Mouse (Mus musculus) intestine, postnatal 0 days (tissue): ENCODE results near the gene Tmem121. TPM values are rescaled to one million over a fixed set of nuclear protein-coding genes. Genes with fewer than 3 reads are reported as not detected.

Experiments used
- ATAC-seq: fragments of 200-750 bp; cut with Nextera tagmentation; 2 replicates; pipeline ENCODE4 v1.8.0; 2017; ENCODE audit warnings: mild to moderate bottlenecking, moderate TSS enrichment, moderate library complexity
- H3K27ac ChIP-seq: fragments of 300-500 bp; sonication (generic); 2 replicates; pipeline ENCODE4 v1.5.1; 2014; ENCODE audit warnings: mild to moderate bottlenecking, low read depth, low read length, moderate library complexity
- H3K27me3 ChIP-seq: fragments of 300-500 bp; sonication (generic); replicated peaks from 2 replicates; pipeline ENCODE4 v1.6.1; 2014; ENCODE audit warnings: low read length, mixed read lengths; ENCODE audit not compliant: control insufficient read depth, insufficient read depth
- H3K36me3 ChIP-seq: fragments of 300-500 bp; sonication (generic); 2 replicates; pipeline ENCODE4 v1.6.1; 2014; ENCODE audit warnings: mild to moderate bottlenecking, moderate library complexity; ENCODE audit not compliant: control insufficient read depth, insufficient read depth
- H3K4me1 ChIP-seq: fragments of 300-500 bp; sonication (generic); replicated peaks from 2 replicates; pipeline ENCODE4 v1.6.1; 2014; ENCODE audit warnings: antibody characterized with exemption, low read length, mixed read lengths; ENCODE audit not compliant: control insufficient read depth, insufficient read depth
- H3K4me2 ChIP-seq: fragments of 300-500 bp; sonication (generic); replicated peaks from 2 replicates; pipeline ENCODE4 v1.6.1; 2014; ENCODE audit warnings: low read depth, mild to moderate bottlenecking, moderate library complexity
- H3K4me3 ChIP-seq: fragments of 300-500 bp; sonication (generic); 2 replicates; pipeline ENCODE4 v1.5.1; 2014; ENCODE audit warnings: low read depth, low read length
- H3K9ac ChIP-seq: fragments of 300-500 bp; sonication (generic); 2 replicates; pipeline ENCODE4 v1.6.1; 2014; ENCODE audit warnings: mild to moderate bottlenecking, low read depth, low read length
- H3K9me3 ChIP-seq: fragments of 300-500 bp; sonication (generic); 2 replicates; pipeline ENCODE4 v1.6.1; 2016; ENCODE audit warnings: mixed run types; ENCODE audit not compliant: control insufficient read depth
- CTCF ChIP-seq: sonication (generic); IDR thresholded peaks from 2 replicates; pipeline ENCODE4 v1.5.1; 2016; ENCODE audit warnings: low read depth, mild to moderate bottlenecking, control low read depth, antibody characterized with exemption, moderate library complexity
- WGBS: fragments of 180-500 bp; shearing (Covaris S2); extraction: QIAGEN DNeasy Blood & Tissue Kit; methylation state at CpG from one replicate; pipeline ENCODE4 v1.1.7; 2014; 5-methylcytosine and 5-hydroxymethylcytosine counted together
- polyA plus RNA-seq: library from polyadenylated mRNA; unstranded; fragments of >200 nt; fragmentation: Nextera tagmentation; extraction: Ambion mirVana; gene quantifications from 2 replicates; pipeline ENCODE4 v1.2.1, GENCODE M21; 2015

The Tmem121 gene
- polyA plus RNA-seq, 1 experiment from 2014 or later: 3.4 TPM

DNA sequence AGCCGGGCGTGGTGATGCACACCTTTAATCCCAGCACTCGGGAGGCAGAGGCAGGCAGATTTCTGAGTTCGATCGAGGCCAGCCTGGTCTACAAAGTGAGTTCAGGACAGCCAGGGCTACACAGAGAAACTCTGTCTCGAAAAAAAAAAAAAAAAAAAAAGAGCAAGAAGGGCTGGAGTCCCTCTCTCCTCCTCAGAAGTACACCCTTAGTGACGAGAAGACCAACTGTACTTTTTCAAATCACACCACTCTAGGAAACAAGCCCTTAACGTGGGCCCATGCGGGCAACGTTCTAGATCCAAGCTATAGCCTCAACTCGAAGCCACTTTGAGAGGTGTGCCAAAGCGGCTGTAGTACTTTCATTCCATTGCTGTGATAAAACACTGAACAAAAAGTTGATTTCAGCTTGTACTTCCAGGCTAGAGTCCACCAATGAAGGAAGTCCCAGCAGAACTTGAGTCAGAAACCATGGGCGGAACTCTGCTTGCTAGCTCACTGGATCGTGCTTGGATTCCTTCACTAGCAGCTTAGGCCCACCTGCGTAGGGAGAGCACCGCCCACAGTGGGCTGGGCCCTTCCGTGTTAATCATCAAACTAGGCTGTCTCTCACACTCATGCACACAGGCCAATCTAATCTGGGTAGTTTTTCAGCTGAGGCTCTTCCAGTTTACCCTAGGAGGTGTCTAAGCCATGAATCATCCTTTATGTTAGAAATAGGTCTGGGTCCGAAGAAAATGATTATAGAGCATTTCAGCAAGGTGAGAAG lies 8.6 kb upstream of the Tmem121 start:
- TF ChIP-seq CTCF: no peak
- H3K9ac ChIP-seq: no peak overlapping the region
- ATAC-seq: no peak
- no peaks in the 10 kb centered on the region for H3K27me3 ChIP-seq
- no peak overlapping the region for H3K4me3 ChIP-seq
- H3K9me3 ChIP-seq: no peaks in the 10 kb centered on the region
- H3K36me3 ChIP-seq: no peaks in the 10 kb centered on the region
- no peak overlapping the region for H3K4me2 ChIP-seq
- H3K4me1 ChIP-seq: no peaks in the 10 kb centered on the region
- WGBS: 80% methylated on average over 18 of the region's 18 CpGs
- no peak overlapping the region for H3K27ac ChIP-seq

- Histone ChIP-seq H3K9me3 (no peaks in the 10 kb centered on the region), H3K9ac (no peak overlapping the region), H3K36me3 (no peaks in the 10 kb centered on the region), H3K27ac (no peak overlapping the region), H3K4me2 (no peak overlapping the region), H3K4me3 (no peak overlapping the region), H3K27me3 (peaks cover 16% of the 10 kb centered on the region), H3K4me1 (0 out of 2 replicates have a peak, but pooled peaks cover under 1% of the 10 kb centered on the region)
- WGBS: 31% methylated on average over 4 of the region's 4 CpGs
- TF ChIP-seq CTCF: no peak
- ATAC-seq: no peak
These were observed 4.7 kb upstream of the Tmem121 start for GRCm38 (mm10) chr12:113181020-113181419.

GRCm38 (mm10) chr12:113184945-113185344 lies 785 bp upstream of the Tmem121 start:
- no peak for TF ChIP-seq CTCF
- ATAC-seq: no peak
- WGBS: 63% methylated on average over 5 of the region's 5 CpGs
- no peak overlapping the region for H3K4me3 ChIP-seq
- no peaks in the 10 kb centered on the region for H3K36me3 ChIP-seq
- no peak overlapping the region for H3K4me2 ChIP-seq
- no peaks in the 10 kb centered on the region for H3K9me3 ChIP-seq
- H3K27ac ChIP-seq: no peak overlapping the region
- 0 out of 2 replicates have a peak, but pooled peaks cover 4% of the 10 kb centered on the region for H3K4me1 ChIP-seq
- H3K9ac ChIP-seq: no peak overlapping the region
- peaks cover 40% of the 10 kb centered on the region for H3K27me3 ChIP-seq

- H3K4me1 ChIP-seq: 0 out of 2 replicates have a peak, but pooled peaks cover 4% of the 10 kb centered on the region
- peak overlapping the region; percentile 81 for H3K4me2 ChIP-seq
- WGBS: 51% methylated on average over 12 of the region's 12 CpGs
- H3K27me3 ChIP-seq: peaks cover 40% of the 10 kb centered on the region
- no peak for TF ChIP-seq CTCF
- H3K27ac ChIP-seq: no peak overlapping the region
- H3K36me3 ChIP-seq: no peaks in the 10 kb centered on the region
- H3K4me3 ChIP-seq: peak overlapping the region; percentile 51
- ATAC-seq: no peak
- 0 out of 2 replicates have a peak overlapping the region, but pooled peaks have one; percentile 17 for H3K9ac ChIP-seq
- no peaks in the 10 kb centered on the region for H3K9me3 ChIP-seq
These were observed 738 bp downstream of the Tmem121 start for GRCm38 (mm10) chr12:113186326-113187010.

- Histone ChIP-seq H3K27ac (no peak overlapping the region), H3K27me3 (peaks cover 40% of the 10 kb centered on the region), H3K4me3 (peak overlapping the region; percentile 25; the same call in 1 of the 2 replicates), H3K9ac (no peak overlapping the region), H3K36me3 (no peaks in the 10 kb centered on the region), H3K9me3 (no peaks in the 10 kb centered on the region), H3K4me2 (peak overlapping the region; percentile 73), H3K4me1 (0 out of 2 replicates have a peak, but pooled peaks cover 4% of the 10 kb centered on the region)
- ATAC-seq: no peak
- WGBS: 60% methylated on average over 4 of the region's 4 CpGs
- no peak for TF ChIP-seq CTCF
These were observed 1.3 kb downstream of the Tmem121 start for GRCm38 (mm10) chr12:113187011-113187375.

DNA sequence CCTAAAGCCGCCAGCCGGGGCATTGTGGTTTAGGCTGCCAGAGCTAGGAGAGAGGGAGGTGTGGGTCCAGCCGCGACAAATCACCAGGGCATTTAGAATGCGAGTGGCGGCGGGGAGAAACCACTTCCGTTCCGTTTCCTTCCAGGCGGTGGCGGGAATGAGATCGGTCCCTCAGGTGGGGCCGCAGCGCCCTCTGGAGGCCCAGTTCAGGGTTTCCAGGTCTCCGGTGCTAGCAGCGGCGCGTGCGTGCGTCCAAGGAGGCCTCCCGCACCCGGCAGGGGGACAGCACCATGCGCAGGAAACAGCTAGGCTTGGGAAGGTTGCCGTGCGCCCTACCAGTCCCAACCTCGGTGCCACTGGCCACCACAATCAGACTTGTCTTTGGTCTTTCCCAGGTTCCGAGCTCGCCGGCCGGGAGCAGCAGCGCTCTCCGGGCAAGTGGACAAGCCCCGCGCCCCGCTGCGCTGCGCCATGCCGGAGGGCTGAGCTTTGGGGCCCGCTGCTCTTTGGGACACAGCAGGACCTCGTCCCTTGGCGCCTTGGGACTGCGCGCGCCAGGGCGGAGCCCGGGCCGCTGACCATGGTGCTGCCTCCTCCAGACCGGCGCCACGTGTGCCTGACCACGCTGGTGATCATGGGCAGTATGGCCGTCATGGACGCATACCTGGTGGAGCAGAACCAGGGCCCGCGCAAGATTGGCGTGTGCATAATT lies 2.0 kb downstream of the Tmem121 start:
- Histone ChIP-seq H3K36me3 (no peaks in the 10 kb centered on the region), H3K4me3 (peak overlapping the region; percentile 25), H3K9me3 (no peaks in the 10 kb centered on the region), H3K4me1 (0 out of 2 replicates have a peak, but pooled peaks cover 4% of the 10 kb centered on the region), H3K27me3 (peaks cover 40% of the 10 kb centered on the region), H3K27ac (no peak overlapping the region), H3K9ac (no peak overlapping the region), H3K4me2 (peak overlapping the region; percentile 73)
- WGBS: 6% methylated on average over 56 of the region's 56 CpGs
- ATAC-seq: peak; percentile 59
- TF ChIP-seq CTCF: peak; percentile 91
